Mouse (Mus musculus) heart, adult 2 months (tissue): ENCODE data around the gene Miip. TPM values are rescaled to one million over a fixed set of nuclear protein-coding genes. Genes with fewer than 3 reads are reported as not detected.

Experiments used
- DNase-seq, 2 experiments: peaks; one replicate each; pipeline ENCODE4 v3.0.0; 2021
- H3K27ac ChIP-seq: fragments of 200-600 bp; 2 replicates; pipeline ENCODE4 v1.8.1; 2022
- H3K27me3 ChIP-seq: fragments of 200-500 bp; 2 replicates; pipeline ENCODE4 v1.6.1; 2012; ENCODE audit warnings: mild to moderate bottlenecking, low read length, inconsistent platforms, mixed read lengths; ENCODE audit not compliant: control insufficient read depth, insufficient read depth
- H3K36me3 ChIP-seq: fragments of 200-500 bp; 2 replicates; pipeline ENCODE4 v1.6.1; 2012; ENCODE audit warnings: low read length, inconsistent platforms; ENCODE audit not compliant: control insufficient read depth, insufficient read depth
- H3K4me1 ChIP-seq: fragments of 200-500 bp; 2 replicates; pipeline ENCODE4 v1.6.1; 2011; ENCODE audit warnings: low read length; ENCODE audit not compliant: control insufficient read depth, insufficient read depth
- H3K4me3 ChIP-seq: fragments of 200-600 bp; 2 replicates; pipeline ENCODE4 v1.8.1; 2022
- H3K79me2 ChIP-seq: fragments of 200-500 bp; replicated peaks from 2 replicates; pipeline ENCODE4 v1.6.1; 2012; ENCODE audit warnings: mild to moderate bottlenecking, inconsistent platforms, low read length, moderate library complexity, mixed read lengths; ENCODE audit not compliant: control insufficient read depth, insufficient read depth
- H3K9ac ChIP-seq: fragments of 200-500 bp; 2 replicates; pipeline ENCODE4 v1.6.1; 2012; ENCODE audit warnings: low read depth, mild to moderate bottlenecking, control low read depth, inconsistent platforms, low read length, mixed read lengths
- CTCF ChIP-seq: fragments of 200-600 bp; IDR thresholded peaks from 2 replicates; pipeline ENCODE4 v1.8.1; 2022; ENCODE audit warnings: antibody characterized with exemption, mild to moderate bottlenecking, moderate library complexity
- EP300 ChIP-seq: fragments of 200-500 bp; IDR thresholded peaks from 2 replicates; pipeline ENCODE4 v1.6.1; 2011; ENCODE audit warnings: low read depth, low read length, control low read depth; ENCODE audit not compliant: insufficient read depth
- POLR2A ChIP-seq: fragments of 200-500 bp; IDR thresholded peaks from 2 replicates; pipeline ENCODE4 v1.6.1; 2011; ENCODE audit warnings: mild to moderate bottlenecking, low read depth, low read length, control low read depth; ENCODE audit not compliant: insufficient read depth
- WGBS: fragments of 180-500 bp; shearing (Covaris S2); methylation state at CpG from one replicate; pipeline ENCODE4 v1.1.7; 2018; 5-methylcytosine and 5-hydroxymethylcytosine counted together
- intact Hi-C: fragments of 180-260 bp; cut with DNase I; formaldehyde crosslinking; loops from one replicate; pipeline ENCODE4 v1.15.1; 2025
- polyA plus RNA-seq: library from polyadenylated mRNA; depleted of rRNA; stranded (reverse); fragments of >200 nt; gene quantifications from 2 replicates; pipeline ENCODE4 v1.2.3, GENCODE M21; 2012
- total RNA-seq, 2 experiments: library from RNA; stranded (reverse); gene quantifications; 2 replicates each; pipeline ENCODE4 v1.2.3; 2021

Gene Miip
- total and polyA plus RNA-seq, 3 experiments: 5.4 to 24.8 (median 7.4) TPM

- H3K9ac ChIP-seq: peak overlapping the region; percentile 97
These were observed 35.0 kb upstream of the Miip start for GRCm38 (mm10) chr4:147903601-147904000.

GRCm38 (mm10) chr4:147902906-147903500 lies 34.4 kb upstream of the Miip start:
- H3K79me2 ChIP-seq: no peaks in the 10 kb centered on the region
- peaks cover 13% of the 10 kb centered on the region for H3K4me1 ChIP-seq
- peak overlapping the region; percentile 97 for H3K27ac ChIP-seq
- WGBS: 63% methylated on average over 12 of the region's 12 CpGs
- DNase-seq: peak in 1 of 2 experiments; percentile 42
- H3K9ac ChIP-seq: peak overlapping the region; percentile 97
- peak overlapping the region; percentile 74 for H3K4me3 ChIP-seq
- H3K36me3 ChIP-seq: peaks cover 29% of the 10 kb centered on the region
- no peak for TF ChIP-seq CTCF
- TF ChIP-seq POLR2A: no peak
- TF ChIP-seq EP300: no peak
- intact Hi-C loops: loop anchor here (5.0 kb wide), 1 partner anchor 36 kb away; the partner anchor contains the start of genes Fv1 and Miip
- no peaks in the 10 kb centered on the region for H3K27me3 ChIP-seq

More at GRCm38 (mm10) chr4:147903601-147904000, 35.0 kb upstream of the Miip start:
- 20% methylated on average over 3 of the region's 3 CpGs for WGBS
- Histone ChIP-seq H3K4me1 (peaks cover 9% of the 10 kb centered on the region), H3K27ac (peak overlapping the region; percentile 97), H3K79me2 (no peaks in the 10 kb centered on the region), H3K36me3 (peaks cover 25% of the 10 kb centered on the region), H3K4me3 (peak overlapping the region; percentile 74), H3K27me3 (no peaks in the 10 kb centered on the region)
- DNase-seq: peak in 1 of 2 experiments; percentile 36
- intact Hi-C loops: loop anchor here (5.0 kb wide), 1 partner anchor 36 kb away; the partner anchor contains the start of genes Fv1 and Miip
- no peak for TF ChIP-seq CTCF
- TF ChIP-seq POLR2A: 0 out of 2 replicates have a peak, but pooled peaks have one; percentile 22

- intact Hi-C loops: loop anchor here (5.0 kb wide), 1 partner anchor 33 kb away; the partner anchor contains the start of genes Fv1 and Miip
- H3K79me2 ChIP-seq: no peaks in the 10 kb centered on the region
- no peaks in the 10 kb centered on the region for H3K27me3 ChIP-seq
- H3K27ac ChIP-seq: peak overlapping the region; percentile 97
- DNase-seq: peak in 1 of 2 experiments; percentile 49
- H3K4me3 ChIP-seq: 0 out of 2 replicates have a peak overlapping the region, but pooled peaks have one; percentile 1
- H3K36me3 ChIP-seq: peaks cover 39% of the 10 kb centered on the region
- peaks cover 23% of the 10 kb centered on the region for H3K4me1 ChIP-seq
- 51% methylated on average over 7 of the region's 7 CpGs for WGBS
- peak overlapping the region; percentile 50 for H3K9ac ChIP-seq
- TF ChIP-seq POLR2A: no peak; the same call in none of the 2 replicates
- TF ChIP-seq EP300: peak; percentile 37; the same call in 1 of the 2 replicates
These were observed 31.8 kb upstream of the Miip start for GRCm38 (mm10) chr4:147900452-147900851.

- DNase-seq: peak; percentile 51 to 70
- H3K36me3 ChIP-seq: peaks cover 52% of the 10 kb centered on the region
- H3K27me3 ChIP-seq: no peaks in the 10 kb centered on the region
- peak overlapping the region; percentile 97 for H3K27ac ChIP-seq
- H3K79me2 ChIP-seq: peaks cover 2% of the 10 kb centered on the region; the same call in 1 of the 2 replicates
- 71% methylated on average over 3 of the region's 3 CpGs for WGBS
- no peak; the same call in none of the 2 replicates for TF ChIP-seq EP300
- TF ChIP-seq POLR2A: peak; percentile 65
- peaks cover 20% of the 10 kb centered on the region for H3K4me1 ChIP-seq
- no peak overlapping the region for H3K4me3 ChIP-seq
- H3K9ac ChIP-seq: peak overlapping the region; percentile 44
- intact Hi-C loops: no loop called here
These were observed 28.7 kb upstream of the Miip start for GRCm38 (mm10) chr4:147897348-147897747.

- intact Hi-C loops: no loop called here
- Histone ChIP-seq H3K4me1 (peaks cover 20% of the 10 kb centered on the region), H3K36me3 (peaks cover 57% of the 10 kb centered on the region), H3K4me3 (no peak overlapping the region), H3K79me2 (peaks cover 2% of the 10 kb centered on the region; the same call in 1 of the 2 replicates), H3K27me3 (no peaks in the 10 kb centered on the region), H3K27ac (peak overlapping the region; percentile 97), H3K9ac (no peak overlapping the region)
- 0 out of 2 replicates have a peak, but pooled peaks have one; percentile 31 for TF ChIP-seq POLR2A
- peak; percentile 76; the same call in 1 of the 2 replicates for TF ChIP-seq EP300
- TF ChIP-seq CTCF: no peak
- peak in 1 of 2 experiments; percentile 58 for DNase-seq
- 11% methylated on average over 1 of the region's 1 CpGs for WGBS
These were observed 27.8 kb upstream of the Miip start for GRCm38 (mm10) chr4:147896411-147896810.

GRCm38 (mm10) chr4:147895815-147896330 lies 27.3 kb upstream of the Miip start:
- H3K4me1 ChIP-seq: peaks cover 19% of the 10 kb centered on the region
- TF ChIP-seq EP300 (no peak), POLR2A (no peak), CTCF (no peak)
- intact Hi-C loops: no loop called here
- 39% methylated on average over 4 of the region's 4 CpGs for WGBS
- H3K79me2 ChIP-seq: peaks cover 2% of the 10 kb centered on the region; the same call in 1 of the 2 replicates
- peaks cover 56% of the 10 kb centered on the region for H3K36me3 ChIP-seq
- no peak overlapping the region for H3K4me3 ChIP-seq
- peak overlapping the region; percentile 97 for H3K27ac ChIP-seq
- H3K27me3 ChIP-seq: no peaks in the 10 kb centered on the region
- peak overlapping the region; percentile 9 for H3K9ac ChIP-seq
- DNase-seq: no peak
